Mouse (Mus musculus) MEL (cell line): ENCODE data around the gene Nt5e.
"Not testable (repeated sequence)": the region's sequence is repeated elsewhere in the genome, so short reads cannot be mapped to it uniquely, and the experiment has no call there.

ENCODE experiments used
- CHD2 ChIP-seq: IDR thresholded peaks from 2 replicates; pipeline ENCODE4 v1.6.1; 2011; ENCODE audit warnings: low read length, improper control_type of control experiment
- CTCF ChIP-seq, 3 experiments: IDR thresholded peaks in 2 of 3; conservative IDR thresholded peaks in 1 of 3; 2 replicates each; pipeline ENCODE4 v1.5.1; 2011 to 2012; ENCODE audit warnings: low read length in 3 of 3, low read depth in 2 of 3, mild to moderate bottlenecking in 2 of 3, improper control_type of control experiment in 1 of 3, inconsistent platforms in 1 of 3, mixed read lengths in 1 of 3, moderate library complexity in 1 of 3; ENCODE audit not compliant: control insufficient read depth in 1 of 3, insufficient read depth in 1 of 3, poor library complexity in 1 of 3, severe bottlenecking in 1 of 3
- GATA1 ChIP-seq: IDR thresholded peaks from 2 replicates; pipeline ENCODE4 v1.6.1; 2011; ENCODE audit warnings: low read depth, low read length, improper control_type of control experiment
- HCFC1 ChIP-seq: IDR thresholded peaks from 2 replicates; pipeline ENCODE4 v1.6.1; 2012; ENCODE audit warnings: low read depth, mild to moderate bottlenecking, inconsistent platforms, low read length, improper control_type of control experiment, moderate library complexity
- JUND ChIP-seq: IDR thresholded peaks from 2 replicates; pipeline ENCODE4 v1.6.1; 2011; ENCODE audit warnings: low read depth, mild to moderate bottlenecking, improper control_type of control experiment, low read length
- MAFK ChIP-seq: IDR thresholded peaks from 2 replicates; pipeline ENCODE4 v1.6.1; 2011; ENCODE audit warnings: low read depth, mild to moderate bottlenecking, low read length, improper control_type of control experiment, borderline replicate concordance
- MXI1 ChIP-seq: IDR thresholded peaks from 2 replicates; pipeline ENCODE4 v1.6.1; 2011; ENCODE audit warnings: mild to moderate bottlenecking, low read depth, low read length, improper control_type of control experiment
- POLR2A ChIP-seq, 2 experiments: IDR thresholded peaks; 2 replicates each; pipeline ENCODE4 v1.6.1; 2011 to 2012; ENCODE audit warnings: low read length in 2 of 2, mild to moderate bottlenecking in 2 of 2, control low read depth in 1 of 2, improper control_type of control experiment in 1 of 2, low read depth in 1 of 2, moderate library complexity in 1 of 2; ENCODE audit not compliant: control insufficient read depth in 1 of 2, insufficient read depth in 1 of 2, poor library complexity in 1 of 2
- POLR2AphosphoS2 ChIP-seq: IDR thresholded peaks from 2 replicates; pipeline ENCODE4 v1.6.1; 2011; ENCODE audit warnings: low read length, improper control_type of control experiment
- RAD21 ChIP-seq: IDR thresholded peaks from 2 replicates; pipeline ENCODE4 v1.6.1; 2011; ENCODE audit warnings: mild to moderate bottlenecking, low read depth, low read length, improper control_type of control experiment
- SMC3 ChIP-seq: IDR thresholded peaks from 2 replicates; pipeline ENCODE4 v1.6.1; 2011; ENCODE audit warnings: low read depth, low read length, improper control_type of control experiment
- TAL1 ChIP-seq: IDR thresholded peaks from 2 replicates; pipeline ENCODE4 v1.6.1; 2012; ENCODE audit warnings: mild to moderate bottlenecking, inconsistent platforms, low read length, moderate library complexity, mixed read lengths
- USF2 ChIP-seq, 2 experiments: IDR thresholded peaks; 2 replicates each; pipeline ENCODE4 v1.6.1; 2011 to 2012; ENCODE audit warnings: improper control_type of control experiment in 2 of 2, low read length in 2 of 2, borderline replicate concordance in 1 of 2, inconsistent platforms in 1 of 2, low read depth in 1 of 2, mild to moderate bottlenecking in 1 of 2; ENCODE audit not compliant: insufficient read depth in 1 of 2
- ZNF384 ChIP-seq: IDR thresholded peaks from 2 replicates; pipeline ENCODE4 v1.6.1; 2012; ENCODE audit warnings: low read depth, mild to moderate bottlenecking, inconsistent platforms, low read length, improper control_type of control experiment

DNA sequence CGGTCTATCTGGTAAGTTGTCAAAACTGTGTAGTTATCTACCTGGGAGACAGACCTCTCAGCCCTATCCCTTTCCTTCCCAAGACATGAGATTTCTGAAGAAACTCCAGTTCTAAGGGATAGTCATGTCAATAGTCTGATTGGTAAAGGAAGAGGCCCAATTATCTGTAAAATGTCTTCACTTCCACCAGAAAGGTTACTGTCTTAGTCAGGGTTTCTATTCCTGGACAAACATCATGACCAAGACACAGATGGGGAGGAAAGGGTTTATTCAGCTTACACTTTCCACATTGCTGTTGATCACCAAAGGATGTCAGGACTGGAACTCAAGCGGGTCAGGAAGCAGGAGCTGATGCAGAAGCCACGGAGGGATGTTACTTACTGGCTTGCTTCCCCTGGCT, 29.8 kb upstream of the Nt5e start:
- TF ChIP-seq CHD2; CTCF (IDR thresholded peaks at IDR 0.05 in 2 of 3, conservative IDR thresholded peaks at IDR 0.05 in 1 of 3; ENCODE audit: control insufficient read depth in 1 of 3, insufficient read depth in 1 of 3, low read depth in 2 of 3, low read length in 3 of 3, poor library complexity in 1 of 3, severe bottlenecking in 1 of 3); MAFK; SMC3; MXI1; HCFC1; RAD21; TAL1; POLR2AphosphoS2; POLR2A (IDR thresholded peaks at IDR 0.05; ENCODE audit: control insufficient read depth in 1 of 2, insufficient read depth in 1 of 2, low read depth in 1 of 2, low read length in 2 of 2, poor library complexity in 1 of 2); USF2 (IDR thresholded peaks at IDR 0.05; ENCODE audit: borderline replicate concordance in 1 of 2, insufficient read depth in 1 of 2, low read depth in 1 of 2, low read length in 2 of 2); ZNF384; GATA1; JUND: not testable (repeated sequence)
